ENCODE assay signal across 7 mouse cellular contexts in the genomic region with DNA sequence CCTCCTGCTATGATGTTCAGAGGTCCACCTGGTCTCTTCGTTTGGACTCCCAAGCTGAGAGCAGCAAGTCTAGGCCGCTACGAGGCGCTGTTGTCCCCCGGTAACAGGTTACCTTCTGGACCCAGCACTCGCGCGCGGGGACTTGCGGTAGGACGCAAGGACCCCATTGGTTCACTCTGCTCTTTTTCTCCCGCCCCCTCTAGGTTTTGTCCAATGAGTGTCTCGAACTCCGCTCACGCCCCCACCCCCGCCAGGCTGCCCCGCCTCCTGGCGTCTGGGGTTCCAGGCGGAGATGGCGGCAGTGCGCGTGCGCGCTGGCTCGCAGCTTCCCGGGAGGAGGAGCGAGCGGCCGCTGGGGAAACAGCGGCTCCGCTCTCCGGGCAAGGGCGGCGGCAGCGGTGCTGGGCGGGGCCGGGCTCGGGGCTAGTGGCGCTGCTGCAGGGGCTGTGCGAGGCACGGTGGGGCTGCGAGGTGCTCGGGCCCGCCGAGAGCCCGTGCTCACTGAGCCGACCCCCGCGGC. TPM values are rescaled to one million over a fixed set of nuclear protein-coding genes. Genes with fewer than 3 reads are reported as not detected.
DNase-seq lines count a peak whose midpoint lies in the region; ATAC-seq lines count a peak whose summit lies in the region.

Gene Cds2 (plus strand): TSS at position 270 of the 520 bp plus-strand sequence.

- intact Hi-C loops in gastrocnemius, postnatal 36 days (cut with DNase I): loop anchor here (2.0 to 5.0 kb wide), 2 partner anchors 46 to 224 kb away; no protein-coding TSS in a partner anchor
- intact Hi-C loops in left cerebral cortex, postnatal 25 days (cut with DNase I): loop anchor here (5.0 kb wide), 2 partner anchors 39 to 224 kb away; no protein-coding TSS in a partner anchor

- peak; percentile 99 for ATAC-seq in intestine, embryonic 15.5 days

- no peaks in the 10 kb centered on the region for H3K36me3 ChIP-seq in intestine, embryonic 15.5 days
- H3K36me3 ChIP-seq in midbrain, embryonic 10.5 days: no peaks in the 10 kb centered on the region

- no peaks in the 10 kb centered on the region for H3K27me3 ChIP-seq in intestine, embryonic 15.5 days (replicated peaks)
- no peaks in the 10 kb centered on the region for H3K27me3 ChIP-seq in midbrain, embryonic 10.5 days (ENCODE audit: low read depth, poor library complexity, severe bottlenecking)

- DNase-seq in adrenal gland, adult 2 months: peak; percentile 100
- peak; percentile 97 for DNase-seq in embryo, embryonic 11.5 days (ENCODE audit: low read depth, low spot score)
- DNase-seq in gastrocnemius, postnatal 36 days: peak; percentile 98 to 99
- DNase-seq in left cerebral cortex, postnatal 25 days (ENCODE audit: low spot score in 2 of 2): peak; percentile 98 to 100
- peak; percentile 99 for DNase-seq in midbrain, embryonic 10.5 days (ENCODE audit: low spot score)
- peak; percentile 99 for DNase-seq in right cerebral cortex, postnatal 4 days

- H3K4me2 ChIP-seq in intestine, embryonic 15.5 days (replicated peaks): peak within 1 kb of the TSS; percentile 77

- H3K4me1 ChIP-seq in intestine, embryonic 15.5 days (replicated peaks): peaks cover 14% of the 10 kb centered on the region
- peaks cover 22% of the 10 kb centered on the region for H3K4me1 ChIP-seq in midbrain, embryonic 10.5 days

- peak within 1 kb of the TSS; percentile 80 for H3K4me3 ChIP-seq in intestine, embryonic 15.5 days (replicated peaks)
- H3K4me3 ChIP-seq in midbrain, embryonic 10.5 days: peak within 1 kb of the TSS; percentile 92

- peak within 1 kb of the TSS; percentile 81 for H3K27ac ChIP-seq in intestine, embryonic 15.5 days
- peak within 1 kb of the TSS; percentile 93 for H3K27ac ChIP-seq in midbrain, embryonic 10.5 days (replicated peaks)

- peak within 1 kb of the TSS; percentile 85 for H3K9ac ChIP-seq in intestine, embryonic 15.5 days

- no peaks in the 10 kb centered on the region for H3K9me3 ChIP-seq in intestine, embryonic 15.5 days
- H3K9me3 ChIP-seq in midbrain, embryonic 10.5 days (replicated peaks): no peaks in the 10 kb centered on the region

- WGBS in intestine, embryonic 15.5 days: 0% methylated on average over 44 of the region's 49 CpGs
- WGBS in midbrain, embryonic 10.5 days: under 1% methylated on average over 49 of the region's 49 CpGs

RNA-seq across cellular contexts. Expression of gene Cds2, which starts in this region (rescaled TPM):
- total RNA-seq in adrenal gland, adult 2 months (2021): 10 to 100 TPM; 77.4 to 80.9 TPM
- polyA plus RNA-seq in adrenal gland, adult 2 months (2012; rRNA removed): 44.0 and 48.9 TPM in 2 replicates
- 10 to 100 TPM; 14.4 to 15.0 TPM for total RNA-seq in gastrocnemius, postnatal 36 days (2021)
- polyA plus RNA-seq in intestine, embryonic 15.5 days (2015; fragmentation: Nextera tagmentation; extraction: Ambion mirVana): 19.9 and 25.1 TPM in 2 replicates
- total RNA-seq in left cerebral cortex, postnatal 25 days (2021): 100 to 1,000 TPM; 234 to 245 TPM
- polyA plus RNA-seq in midbrain, embryonic 10.5 days (2016; fragmentation: Nextera tagmentation; extraction: Ambion mirVana): 21.4 and 22.7 TPM in 2 replicates

Comparison
In these comparisons a context has a peak if more than half of its experiments do, and no peak if none do; other contexts are left out.
1. Peak in every context shown above with its lines: DNase-seq, ATAC-seq, H3K4me3 ChIP-seq and H3K27ac ChIP-seq.
2. RNA of gene Cds2 (total RNA-seq): 234 to 245 TPM in left cerebral cortex, postnatal 25 days and 77.4 to 80.9 TPM in adrenal gland, adult 2 months; 14.4 to 15.0 TPM in gastrocnemius, postnatal 36 days; every median in the first group is over 4 times any median in the second.